Mouse (Mus musculus) brain, embryonic 14.5 days (tissue): ENCODE measurements at regions not wholly inside any gene's neighbourhood (a gene's known extent, or its start where the extent isn't known, plus 50 kb on each side); places are given as distances from the start of the nearest gene placed in this dataset.

Experiments used
- CTCF ChIP-seq: fragments of 200-500 bp; IDR thresholded peaks from 2 replicates; pipeline ENCODE4 v1.5.1; 2012; ENCODE audit warnings: inconsistent platforms, mild to moderate bottlenecking, moderate library complexity, borderline replicate concordance; ENCODE audit not compliant: insufficient read depth, insufficient read length; ENCODE audit errors: extremely low read depth
- POLR2A ChIP-seq: fragments of 200-500 bp; IDR thresholded peaks from 2 replicates; pipeline ENCODE4 v1.6.1; 2012; ENCODE audit warnings: mild to moderate bottlenecking, inconsistent platforms, borderline replicate concordance; ENCODE audit not compliant: poor library complexity, insufficient read depth, insufficient read length, severe bottlenecking; ENCODE audit errors: extremely low read depth

- TF ChIP-seq POLR2A, result no peak
- TF ChIP-seq CTCF, result no peak
Measured at GRCm38 (mm10) chr4:131677966-131678365, 160.1 kb downstream of the Ptpru start.
